Mouse (Mus musculus) activated CD4-positive, CD25-positive, alpha-beta regulatory T cell, adult 4 months (primary cell): Measurements from ENCODE around the gene Phlda1. TPM values are rescaled to one million over a fixed set of nuclear protein-coding genes. Genes with fewer than 3 reads are reported as not detected.
A peak's percentile ranks its signal among the peaks of the same experiment; 100 is the strongest.

Source experiments
- ATAC-seq: one replicate; pipeline ENCODE4 v1.8.0; 2017
- polyA plus RNA-seq, 2 experiments: library from polyadenylated mRNA; unstranded; fragments of 100-300 nt; shearing (Covaris generic); gene quantifications; one replicate each; pipeline ENCODE4 v1.2.1; 2017

Phlda1 gene
- polyA plus RNA-seq, 2 experiments from 2014 or later, result 4.9 to 5.6 TPM

DNA sequence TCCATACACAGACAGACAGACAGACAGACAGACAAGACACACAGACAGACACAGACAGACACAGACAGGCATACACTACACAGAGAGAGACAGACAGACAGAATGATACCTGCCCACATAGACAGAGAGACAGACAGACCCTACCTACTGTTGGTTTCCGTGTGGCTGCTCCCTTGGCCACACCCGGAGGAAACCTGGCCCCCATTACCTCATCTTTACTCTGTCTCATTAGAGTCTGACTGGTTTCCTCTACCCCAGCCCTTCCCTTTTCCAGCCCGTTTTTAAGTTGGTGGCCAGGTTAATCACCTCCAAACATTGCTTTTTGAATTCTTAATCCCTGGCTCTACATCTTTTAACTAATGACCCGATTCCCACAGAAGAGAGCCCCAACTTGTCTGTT, 22.2 kb downstream of the Phlda1 start:
- ATAC-seq, result peak; percentile 31

DNA sequence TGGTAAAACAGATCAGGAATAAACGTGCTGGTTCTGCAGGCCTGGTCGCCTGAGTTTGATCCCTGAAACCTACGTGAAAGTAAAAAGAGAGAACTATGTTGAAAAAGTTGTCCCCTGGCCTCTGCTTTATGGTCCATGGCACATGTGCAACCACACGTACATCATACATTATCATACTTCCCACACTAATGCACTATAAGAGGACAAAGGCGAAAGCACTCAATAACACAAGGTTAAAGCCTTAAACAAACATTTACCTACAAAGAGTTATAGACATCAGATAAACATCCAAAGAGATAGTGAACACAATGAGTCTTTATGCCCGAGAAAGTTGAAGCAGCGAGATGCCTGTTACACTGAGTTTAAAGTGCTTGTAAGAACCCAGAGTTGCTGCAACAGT, 24.3 kb downstream of the Phlda1 start:
- ATAC-seq, result no peak

DNA sequence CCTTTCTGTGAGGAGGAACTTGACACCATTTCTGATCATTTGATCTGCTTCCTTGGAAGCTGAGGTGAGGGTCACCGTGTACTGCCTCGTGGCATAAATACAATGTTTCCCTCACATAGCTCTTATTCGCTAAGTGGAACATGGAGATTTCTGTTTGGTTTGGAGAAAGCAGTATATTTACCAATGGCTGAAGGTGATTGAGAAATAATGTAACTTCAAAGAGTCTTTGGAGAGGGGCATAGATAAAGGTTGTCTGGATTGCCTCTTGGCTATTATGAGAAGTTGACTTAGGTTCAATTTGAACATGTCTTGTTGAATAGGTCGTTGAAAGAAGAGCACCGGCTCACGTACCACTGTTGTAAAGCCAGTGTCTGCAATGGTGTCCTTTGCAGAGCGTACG, 28.6 kb downstream of the Phlda1 start:
- ATAC-seq, result no peak

DNA sequence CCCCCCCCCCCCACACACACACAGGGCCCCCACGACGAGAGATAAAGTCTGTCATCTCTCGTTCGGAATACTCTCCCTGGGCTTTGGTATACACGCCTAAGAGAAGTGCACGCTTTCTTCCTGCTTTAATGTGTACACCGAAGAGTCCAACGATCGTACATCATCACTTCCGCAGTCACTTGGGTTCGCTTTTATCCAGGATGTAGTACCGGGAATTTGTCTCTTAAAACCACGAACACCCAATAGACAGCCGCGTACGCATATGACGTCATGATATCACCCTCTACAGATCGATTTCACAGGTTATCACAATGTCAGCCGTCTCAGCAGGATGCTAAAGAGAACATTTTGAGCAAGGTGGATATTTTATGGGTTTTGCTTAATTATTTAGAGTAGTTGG, 31.3 kb downstream of the Phlda1 start:
- no peak for ATAC-seq

DNA sequence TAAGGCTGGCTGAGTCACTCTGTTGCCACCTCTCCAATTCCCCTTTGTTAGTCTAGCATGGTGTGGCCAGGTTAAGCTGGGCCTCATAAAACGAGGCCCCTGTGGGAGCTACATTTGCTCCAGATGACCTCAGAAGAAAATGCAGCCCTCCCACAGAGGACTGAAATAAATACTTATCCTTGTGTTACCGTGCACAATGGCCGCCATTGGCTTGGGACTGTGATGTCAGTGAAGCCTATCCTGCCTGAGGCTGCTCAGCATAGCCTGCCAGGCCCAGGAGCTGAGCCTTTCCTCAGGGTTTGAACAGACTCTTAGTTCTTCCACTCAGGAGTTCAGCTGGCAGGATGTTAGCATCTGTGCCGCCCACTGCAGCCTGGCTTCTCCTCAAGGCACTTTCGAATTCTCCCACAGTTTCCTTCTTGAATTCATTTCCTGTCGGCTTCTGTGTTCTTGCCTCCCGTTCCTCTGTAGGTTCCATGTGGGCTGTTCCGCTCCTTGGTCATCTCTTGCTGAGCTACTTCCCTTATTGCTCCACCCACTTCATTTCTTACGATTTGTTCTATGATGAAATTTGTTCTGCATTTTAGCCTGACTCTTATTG, 33.7 kb downstream of the Phlda1 start:
- ATAC-seq, result peak; percentile 70

DNA sequence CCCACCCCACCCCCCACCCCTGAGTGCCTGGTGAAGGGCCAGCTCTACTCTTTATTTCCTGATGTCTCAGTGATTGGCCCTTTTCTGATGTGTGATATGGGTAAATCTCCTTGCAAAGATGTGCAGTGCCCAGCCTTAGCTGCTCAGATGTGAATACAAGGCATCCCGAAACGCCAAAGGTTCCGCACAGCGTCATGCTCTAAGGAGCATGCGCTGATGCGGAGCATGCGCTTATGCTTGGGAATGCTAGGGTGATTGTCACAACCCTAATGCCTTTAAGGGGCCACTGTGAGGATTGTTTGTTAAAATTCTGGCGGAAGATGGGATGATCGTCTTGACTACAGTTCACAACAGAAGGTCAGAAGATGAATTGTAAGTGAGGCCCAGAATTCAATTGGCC, 34.6 kb downstream of the Phlda1 start:
- no peak for ATAC-seq

DNA sequence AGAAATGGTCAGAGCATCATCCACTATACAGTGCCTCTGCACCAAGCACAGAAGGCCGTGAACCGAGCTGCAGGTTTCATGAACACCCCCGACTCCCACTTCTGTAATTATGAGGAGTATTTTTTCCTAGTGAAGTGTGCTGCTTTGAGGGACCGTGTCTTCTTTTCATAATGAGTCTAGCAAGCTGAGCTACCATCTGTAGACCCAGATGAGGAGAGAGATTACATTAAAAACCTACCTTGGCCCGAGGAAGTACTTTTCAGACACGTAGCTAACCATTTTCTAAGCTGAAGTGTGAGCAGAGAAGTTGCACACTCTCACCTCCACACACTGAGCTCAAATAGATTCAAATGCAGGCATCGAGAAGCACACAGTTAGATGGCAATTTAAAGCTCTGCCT, 37.0 kb downstream of the Phlda1 start:
- no peak for ATAC-seq

DNA sequence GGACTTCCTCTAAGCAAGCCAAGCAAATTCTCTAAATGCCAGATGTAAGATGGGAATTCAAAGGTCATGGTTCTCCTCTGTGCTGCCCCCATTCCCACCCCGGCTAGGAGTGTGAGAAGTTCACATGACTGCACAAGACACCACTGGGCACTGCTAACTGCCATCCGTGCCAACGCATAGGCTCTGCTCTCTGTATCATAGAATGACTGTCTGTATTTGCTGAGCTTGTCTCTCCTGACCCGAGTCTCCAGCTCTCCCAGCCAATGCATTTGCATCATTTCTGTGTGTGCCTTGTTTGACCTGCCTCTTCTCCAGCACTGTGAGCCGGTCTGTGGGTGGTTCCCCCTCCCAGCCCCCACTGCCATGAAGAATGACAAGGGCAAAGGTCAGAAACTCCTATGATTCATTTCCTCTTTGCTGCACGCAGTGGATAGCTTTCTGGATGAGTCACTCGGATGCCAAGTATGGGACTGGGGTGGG, 37.7 kb downstream of the Phlda1 start:
- ATAC-seq, result no peak

DNA sequence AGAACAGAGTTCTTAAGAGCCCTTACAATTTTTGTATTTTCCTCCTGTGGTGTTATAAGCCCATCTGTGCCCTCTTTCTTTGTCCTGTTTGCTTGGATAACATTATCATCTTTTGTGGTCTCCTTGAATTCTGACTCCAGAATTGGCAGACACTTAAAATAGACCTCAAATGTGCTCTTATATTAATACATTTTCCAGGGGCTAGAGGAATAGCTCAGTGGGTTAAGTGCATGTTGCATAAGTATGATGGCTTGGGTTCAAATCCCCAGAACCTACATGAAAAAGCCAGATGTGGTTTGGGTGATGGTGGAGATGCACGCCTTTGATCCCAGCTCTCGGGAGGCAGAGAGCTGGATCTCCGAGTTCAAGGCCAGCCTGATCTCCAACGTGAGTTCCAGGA, 38.2 kb downstream of the Phlda1 start:
- no peak for ATAC-seq

DNA sequence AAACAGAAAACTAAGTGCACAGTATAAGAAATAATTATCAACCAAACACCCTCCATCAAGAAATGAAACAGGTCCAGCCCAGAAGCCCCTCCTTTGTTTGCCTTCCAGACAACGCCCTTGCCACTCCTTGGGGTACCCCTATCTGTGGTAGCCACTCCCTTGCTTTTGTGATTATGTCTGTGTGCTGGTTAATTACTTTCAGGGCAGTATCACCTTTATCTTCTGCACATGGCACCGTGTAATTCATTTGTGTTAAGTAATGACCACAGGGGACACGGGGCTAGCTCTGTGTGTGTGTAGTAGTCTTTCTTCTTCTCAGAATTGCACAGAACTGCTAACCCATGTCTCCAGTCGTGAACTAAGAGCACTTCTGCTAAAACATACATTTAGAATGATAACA, 39.6 kb downstream of the Phlda1 start:
- no peak for ATAC-seq

DNA sequence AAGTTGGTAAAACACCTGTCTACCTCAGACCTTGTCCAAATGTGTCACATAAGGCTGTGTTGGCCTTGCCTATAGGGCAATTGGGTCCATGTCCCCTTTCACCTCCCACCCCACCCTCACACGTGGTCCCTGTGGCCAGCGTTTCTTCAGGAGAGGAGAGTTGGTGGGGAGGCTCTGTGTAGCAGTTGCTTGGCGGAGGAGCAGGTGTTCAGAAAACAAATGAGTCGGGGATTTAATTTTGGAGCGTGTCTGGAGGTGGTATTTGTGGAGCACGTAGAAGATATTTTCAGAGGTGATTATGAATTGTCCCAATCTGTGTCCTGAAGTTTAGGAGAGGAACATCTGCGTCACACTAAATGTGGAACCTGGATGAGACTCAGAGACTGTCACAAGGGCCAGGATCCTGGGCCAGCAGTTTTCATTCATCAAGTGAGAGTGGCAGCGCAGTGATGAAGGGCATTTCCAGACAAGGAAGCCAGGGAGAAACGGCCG, 41.8 kb downstream of the Phlda1 start:
- no peak for ATAC-seq

DNA sequence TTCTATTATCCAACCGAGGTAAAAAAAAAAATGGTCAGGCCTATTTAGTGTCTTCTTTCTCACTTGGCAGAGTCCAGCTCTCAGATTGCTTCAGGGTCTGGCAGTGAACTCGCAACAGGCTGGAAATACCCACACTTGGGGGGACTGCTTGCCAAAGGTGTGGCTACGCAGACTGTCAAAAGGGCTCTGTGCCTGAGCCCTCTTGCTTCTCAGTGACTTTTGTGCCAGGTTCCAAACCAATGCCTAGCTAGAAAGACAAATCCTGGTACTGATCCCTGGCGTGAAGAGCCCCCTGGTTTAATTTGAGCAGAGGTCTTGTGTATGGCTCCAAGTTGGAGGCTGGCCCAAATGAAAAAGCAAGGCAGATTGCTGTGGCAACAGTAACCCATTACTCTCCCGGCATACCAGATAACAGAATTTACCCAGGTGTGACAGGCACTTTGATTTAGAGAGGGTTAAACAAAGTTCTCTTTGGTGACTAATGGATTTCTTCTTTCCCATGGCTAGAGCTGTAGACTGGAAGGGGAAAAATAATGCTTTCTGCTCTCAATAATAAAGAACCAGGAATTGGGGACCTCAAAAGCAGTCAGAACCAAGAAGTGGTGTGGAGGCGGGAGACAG, 44.1 kb downstream of the Phlda1 start:
- no peak for ATAC-seq

DNA sequence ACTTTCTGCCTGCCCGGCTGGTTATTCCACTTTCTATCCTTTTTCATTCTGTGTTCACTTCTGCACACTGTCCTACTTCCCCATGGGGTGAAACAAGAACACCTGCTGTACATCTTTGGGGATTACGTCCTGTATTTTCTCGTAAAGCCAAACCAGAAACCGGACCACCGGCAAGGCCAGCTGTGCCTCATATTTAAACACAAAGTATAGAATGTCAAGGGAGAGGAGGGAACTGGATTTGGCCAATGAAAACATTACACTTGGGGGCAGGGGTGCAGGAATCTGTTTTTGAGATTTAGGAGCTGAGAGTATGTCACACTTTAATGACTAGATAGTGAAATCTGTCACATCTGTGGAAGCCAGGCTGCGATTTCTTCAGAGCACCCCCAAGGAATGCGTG, 47.6 kb downstream of the Phlda1 start:
- ATAC-seq, result no peak

DNA sequence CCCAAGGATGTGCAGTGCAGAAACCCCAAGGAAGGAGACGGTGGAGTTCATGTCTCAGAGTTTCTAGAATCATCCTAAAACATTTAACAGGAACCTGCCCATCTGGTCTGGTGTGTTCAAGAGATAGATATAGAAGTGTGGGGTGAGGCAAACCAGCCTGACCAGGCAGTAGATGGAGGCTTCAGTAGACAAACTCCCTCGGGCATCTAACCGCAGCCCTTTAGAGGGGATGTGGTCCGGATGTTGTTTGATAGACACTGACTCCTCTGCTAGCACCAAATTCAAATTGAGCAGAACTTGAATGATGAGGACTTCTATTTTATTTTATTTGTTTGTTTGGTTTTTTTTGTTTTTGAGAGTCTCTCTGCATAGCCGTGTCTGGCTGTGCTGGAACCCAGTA, 48.6 kb downstream of the Phlda1 start:
- no peak for ATAC-seq

DNA sequence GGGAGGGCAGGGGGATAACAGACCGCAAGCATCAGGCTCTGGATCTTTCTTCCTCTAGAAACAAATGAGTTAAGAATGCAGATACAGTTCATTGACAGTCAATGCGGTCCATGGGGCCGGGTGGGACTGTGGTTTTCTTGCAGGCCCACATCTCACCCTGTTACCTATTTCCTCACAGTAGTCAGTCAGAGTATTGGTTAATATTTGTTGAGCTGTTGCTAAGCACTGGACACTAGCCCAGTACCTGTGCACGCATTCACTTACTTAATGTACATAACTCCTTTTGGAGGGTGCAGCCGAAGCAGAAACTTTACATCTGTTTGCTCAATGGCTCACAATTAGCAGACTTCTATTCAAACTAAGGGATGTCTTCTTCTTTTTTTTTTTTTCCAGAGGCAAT, 52.1 kb downstream of the Phlda1 start:
- ATAC-seq, result no peak

Other genes starting within 250 kb of the Phlda1 start
- gene Bbs10, start 207.6 kb upstream of the Phlda1 start, polyA plus RNA-seq, result 1 to 10 TPM; 1.4 to 1.6 TPM
- 100 to 1,000 TPM; 155 to 159 TPM for gene Nap1l1, start 33.1 kb upstream of the Phlda1 start, polyA plus RNA-seq